Mouse (Mus musculus): Measurements from ENCODE around the gene Gm29564. TPM values are rescaled to one million over a fixed set of nuclear protein-coding genes. Genes with fewer than 3 reads are reported as not detected.

The Gm29564 gene
- polyA plus RNA-seq (2014; fragmentation: Illumina TruSeq; extraction: RNeasy Lipid Tissue Mini Kit (QIAGEN cat#74804)): not detected

DNA sequence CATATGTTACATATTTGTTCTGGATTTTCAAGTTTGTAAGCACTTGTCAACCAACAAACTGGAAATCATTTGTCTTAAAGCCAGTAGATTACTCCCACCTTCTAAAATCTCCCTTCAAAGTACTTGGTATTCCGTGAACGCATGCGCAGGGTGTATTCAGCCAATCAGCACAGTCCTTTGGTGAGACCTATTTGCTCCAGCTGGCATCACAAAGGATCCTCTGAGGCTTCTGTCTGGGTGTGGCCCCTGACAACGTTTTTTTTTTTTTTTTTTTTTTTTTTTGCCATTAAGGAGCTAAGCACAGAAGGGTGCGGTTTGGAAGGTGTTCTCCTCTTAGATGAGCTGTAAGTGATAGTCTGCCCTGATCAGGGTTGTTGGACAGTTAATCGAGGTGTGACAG is at the start of gene Gm29564:
Gene Gm29564 (plus strand): TSS at position 301 of the 400 bp plus-strand sequence.

Other genes starting within 250 kb of the Gm29564 start
- gene Gm20867, start 249.8 kb upstream of the Gm29564 start, polyA plus RNA-seq (2014; fragmentation: Illumina TruSeq; extraction: RNeasy Lipid Tissue Mini Kit (QIAGEN cat#74804)): not detected